Mouse (Mus musculus) midbrain, embryonic 13.5 days (tissue): ENCODE results near the gene Acox2. TPM values are rescaled to one million over a fixed set of nuclear protein-coding genes. Genes with fewer than 3 reads are reported as not detected.
"Not testable (repeated sequence)": the region's sequence is repeated elsewhere in the genome, so short reads cannot be mapped to it uniquely, and the experiment has no call there.

Experiments
- ATAC-seq: fragments of 200-750 bp; cut with Nextera tagmentation; 2 replicates; pipeline ENCODE4 v1.8.0; 2017; ENCODE audit warnings: mild to moderate bottlenecking, moderate TSS enrichment, moderate library complexity
- H3K27ac ChIP-seq: fragments of 300-500 bp; sonication (generic); 2 replicates; pipeline ENCODE4 v1.5.1; 2015; ENCODE audit warnings: inconsistent platforms, mild to moderate bottlenecking, moderate library complexity
- H3K27me3 ChIP-seq: fragments of 300-500 bp; sonication (generic); 2 replicates; pipeline ENCODE4 v1.6.1; 2015; ENCODE audit warnings: mild to moderate bottlenecking, inconsistent platforms
- H3K36me3 ChIP-seq: fragments of 300-500 bp; sonication (generic); 2 replicates; pipeline ENCODE4 v1.6.1; 2015; ENCODE audit warnings: mild to moderate bottlenecking, inconsistent platforms
- H3K4me1 ChIP-seq: fragments of 300-500 bp; sonication (generic); replicated peaks from 2 replicates; pipeline ENCODE4 v1.6.1; 2015; ENCODE audit warnings: inconsistent platforms
- H3K4me2 ChIP-seq: fragments of 300-500 bp; sonication (generic); replicated peaks from 2 replicates; pipeline ENCODE4 v1.6.1; 2015; ENCODE audit warnings: moderate library complexity, mild to moderate bottlenecking, inconsistent platforms
- H3K4me3 ChIP-seq: fragments of 300-500 bp; sonication (generic); replicated peaks from 2 replicates; pipeline ENCODE4 v1.5.1; 2015; ENCODE audit warnings: mild to moderate bottlenecking, inconsistent platforms
- H3K9ac ChIP-seq: fragments of 300-500 bp; sonication (generic); replicated peaks from 2 replicates; pipeline ENCODE4 v1.6.1; 2015; ENCODE audit warnings: mild to moderate bottlenecking, inconsistent platforms
- H3K9me3 ChIP-seq: fragments of 300-500 bp; sonication (generic); 2 replicates; pipeline ENCODE4 v1.6.1; 2016; ENCODE audit warnings: mild to moderate bottlenecking, inconsistent platforms
- WGBS: fragments of 180-500 bp; shearing (Covaris S2); methylation state at CpG from one replicate; pipeline ENCODE4 v1.1.7; 2015; 5-methylcytosine and 5-hydroxymethylcytosine counted together
- polyA plus RNA-seq: library from polyadenylated mRNA; unstranded; fragments of >200 nt; fragmentation: Nextera tagmentation; extraction: Ambion mirVana; gene quantifications from 2 replicates; pipeline ENCODE4 v1.2.1, GENCODE M21; 2015

Acox2 gene
- not detected in 2 replicates for polyA plus RNA-seq

GRCm38 (mm10) chr14:8259166-8259565 lies at the start of gene Acox2:
Gene Acox2 (minus strand): TSS chr14:8259353.
- Histone ChIP-seq H3K27ac (no peak within 1 kb of the TSS), H3K4me1 (no peaks in the 10 kb centered on the region), H3K4me2 (no peak within 1 kb of the TSS), H3K9me3 (no peaks in the 10 kb centered on the region), H3K9ac (no peak within 1 kb of the TSS), H3K4me3 (no peak within 1 kb of the TSS), H3K36me3 (no peaks in the 10 kb centered on the region), H3K27me3 (no peaks in the 10 kb centered on the region)
- WGBS, result 73% methylated on average over 3 of the region's 3 CpGs
- ATAC-seq, result no peak

DNA sequence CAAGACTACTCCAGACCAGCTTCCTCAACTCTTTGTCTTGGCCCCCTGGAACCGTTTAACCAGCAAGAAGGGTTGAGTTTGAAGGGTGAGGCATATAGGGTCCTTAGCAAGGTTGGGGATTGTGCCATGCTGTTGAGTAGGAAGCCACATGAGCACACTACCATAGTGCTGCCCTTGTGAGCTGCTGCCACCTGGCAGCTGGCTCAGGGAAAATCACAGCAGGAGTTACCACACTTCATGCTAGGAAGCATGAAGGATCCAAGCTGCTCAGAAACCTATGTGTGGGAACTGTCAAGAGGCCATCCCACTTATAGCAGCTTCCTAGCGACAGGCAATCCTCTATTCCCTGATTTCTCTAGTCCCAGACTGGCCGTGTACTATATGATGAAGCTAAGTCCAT lies 49.5 kb upstream of the Acox2 start:
- no peak overlapping the region for H3K4me3 ChIP-seq
- 71% methylated on average over 3 of the region's 3 CpGs for WGBS
- H3K4me1 ChIP-seq, result peaks cover 10% of the 10 kb centered on the region
- no peak for ATAC-seq
- no peaks in the 10 kb centered on the region for H3K36me3 ChIP-seq
- H3K9ac ChIP-seq, result no peak overlapping the region
- H3K27me3 ChIP-seq, result 0 out of 2 replicates have a peak, but pooled peaks cover 8% of the 10 kb centered on the region
- no peak overlapping the region for H3K27ac ChIP-seq
- no peaks in the 10 kb centered on the region for H3K9me3 ChIP-seq
- H3K4me2 ChIP-seq, result no peak overlapping the region

GRCm38 (mm10) chr14:8306884-8307283 lies 47.7 kb upstream of the Acox2 start:
- 0 out of 2 replicates have a peak, but pooled peaks cover 8% of the 10 kb centered on the region for H3K27me3 ChIP-seq
- H3K4me1 ChIP-seq, result peaks cover 10% of the 10 kb centered on the region
- H3K9me3 ChIP-seq, result no peaks in the 10 kb centered on the region
- H3K27ac ChIP-seq, result no peak overlapping the region
- H3K9ac ChIP-seq, result no peak overlapping the region
- ATAC-seq, result no peak
- H3K4me3 ChIP-seq, result no peak overlapping the region
- WGBS, result 86% methylated on average over 6 of the region's 6 CpGs
- no peak overlapping the region for H3K4me2 ChIP-seq
- H3K36me3 ChIP-seq, result no peaks in the 10 kb centered on the region

DNA sequence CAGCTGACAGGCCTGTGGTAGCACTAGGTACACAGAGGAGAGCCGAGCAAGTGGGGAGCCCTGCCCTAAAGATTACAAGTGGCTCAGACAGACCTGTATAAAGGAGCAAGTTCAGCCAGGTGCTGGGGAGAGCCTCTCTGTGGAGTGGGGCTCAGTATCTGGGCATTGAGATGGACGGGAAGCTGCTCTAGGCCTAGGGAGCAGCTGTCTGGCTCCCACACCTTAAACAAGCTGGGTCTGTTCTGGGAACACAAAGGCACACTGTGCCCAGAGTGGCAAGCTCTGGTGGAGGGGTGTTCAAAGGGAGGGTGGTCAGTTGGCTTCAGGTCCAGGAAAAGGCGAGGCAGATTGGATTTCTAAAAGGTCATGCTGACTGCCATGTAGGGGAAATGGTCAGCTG lies 45.9 kb upstream of the Acox2 start:
- ATAC-seq, result no peak
- 74% methylated on average over 3 of the region's 3 CpGs for WGBS

GRCm38 (mm10) chr14:8304082-8304481 lies 44.9 kb upstream of the Acox2 start:
- Histone ChIP-seq H3K9ac (no peak overlapping the region), H3K4me2 (no peak overlapping the region), H3K4me1 (0 out of 2 replicates have a peak, but pooled peaks cover under 1% of the 10 kb centered on the region), H3K9me3 (no peaks in the 10 kb centered on the region), H3K27ac (no peak overlapping the region), H3K4me3 (no peak overlapping the region), H3K36me3 (no peaks in the 10 kb centered on the region), H3K27me3 (0 out of 2 replicates have a peak, but pooled peaks cover 4% of the 10 kb centered on the region)
- no peak for ATAC-seq

More for the DNA sequence above, 45.9 kb upstream of the Acox2 start:
- Histone ChIP-seq H3K36me3 (no peaks in the 10 kb centered on the region), H3K4me1 (peaks cover 10% of the 10 kb centered on the region), H3K27ac (no peak overlapping the region), H3K4me3 (no peak overlapping the region), H3K9ac (no peak overlapping the region), H3K27me3 (0 out of 2 replicates have a peak, but pooled peaks cover 4% of the 10 kb centered on the region), H3K9me3 (no peaks in the 10 kb centered on the region), H3K4me2 (no peak overlapping the region)

- Histone ChIP-seq H3K4me3 (no peak overlapping the region), H3K4me2 (no peak overlapping the region), H3K4me1 (no peaks in the 10 kb centered on the region), H3K27me3 (0 out of 2 replicates have a peak, but pooled peaks cover 4% of the 10 kb centered on the region), H3K36me3 (no peaks in the 10 kb centered on the region), H3K9me3 (no peaks in the 10 kb centered on the region), H3K27ac (no peak overlapping the region), H3K9ac (no peak overlapping the region)
- no peak for ATAC-seq
- 30% methylated on average over 10 of the region's 10 CpGs for WGBS
Measured at GRCm38 (mm10) chr14:8302687-8303086, 43.5 kb upstream of the Acox2 start.

DNA sequence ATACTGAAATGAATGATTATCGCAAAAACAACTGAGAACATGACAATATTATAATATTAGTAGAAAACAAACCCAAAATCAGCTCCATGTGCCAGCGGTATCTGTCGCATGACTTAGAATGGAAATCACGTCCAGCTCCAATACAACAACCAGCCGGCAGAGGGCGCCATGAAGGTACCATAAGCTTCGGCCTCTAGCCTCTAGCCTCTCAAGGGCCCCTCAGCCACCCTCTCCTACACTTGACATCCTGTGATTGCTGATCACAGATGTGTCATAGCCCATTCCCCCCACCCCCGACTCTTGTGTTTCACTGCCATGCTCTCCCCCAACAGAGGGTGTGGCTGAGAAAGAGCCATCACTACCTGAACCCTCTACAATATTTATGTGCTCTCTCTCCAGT lies 41.1 kb upstream of the Acox2 start:
- Histone ChIP-seq H3K4me2 (no peak overlapping the region), H3K27ac (no peak overlapping the region), H3K27me3 (no peaks in the 10 kb centered on the region), H3K36me3 (no peaks in the 10 kb centered on the region), H3K9ac (no peak overlapping the region), H3K4me1 (no peaks in the 10 kb centered on the region), H3K9me3 (no peaks in the 10 kb centered on the region), H3K4me3 (no peak overlapping the region)
- 30% methylated on average over 8 of the region's 8 CpGs for WGBS
- 0 out of 2 replicates have a peak, but pooled peaks have one; percentile 49 for ATAC-seq

- no peaks in the 10 kb centered on the region for H3K4me1 ChIP-seq
- no peaks in the 10 kb centered on the region for H3K9me3 ChIP-seq
- no peak overlapping the region for H3K4me3 ChIP-seq
- no peak overlapping the region for H3K9ac ChIP-seq
- 89% methylated on average over 5 of the region's 5 CpGs for WGBS
- no peak overlapping the region for H3K27ac ChIP-seq
- no peak overlapping the region for H3K4me2 ChIP-seq
- H3K27me3 ChIP-seq, result no peaks in the 10 kb centered on the region
- ATAC-seq, result no peak
- no peaks in the 10 kb centered on the region for H3K36me3 ChIP-seq
Measured at GRCm38 (mm10) chr14:8297889-8298293, 38.7 kb upstream of the Acox2 start.

GRCm38 (mm10) chr14:8294257-8294656 lies 35.1 kb upstream of the Acox2 start:
- Histone ChIP-seq H3K4me2 (no peak overlapping the region), H3K27ac (no peak overlapping the region), H3K9me3 (peaks cover 6% of the 10 kb centered on the region), H3K27me3 (no peaks in the 10 kb centered on the region), H3K9ac (no peak overlapping the region), H3K4me1 (no peaks in the 10 kb centered on the region), H3K4me3 (no peak overlapping the region), H3K36me3 (no peaks in the 10 kb centered on the region)
- 87% methylated on average over 1 of the region's 1 CpGs for WGBS
- no peak for ATAC-seq

GRCm38 (mm10) chr14:8286595-8286994 lies 27.4 kb upstream of the Acox2 start:
- not testable (repeated sequence) for H3K4me1 ChIP-seq
- ATAC-seq, result 0 out of 2 replicates have a peak, but pooled peaks have one; percentile 60

GRCm38 (mm10) chr14:8283784-8284183 lies 24.6 kb upstream of the Acox2 start:
- H3K4me3 ChIP-seq, result no peak overlapping the region
- no peak overlapping the region for H3K9ac ChIP-seq
- no peaks in the 10 kb centered on the region for H3K4me1 ChIP-seq
- no peaks in the 10 kb centered on the region for H3K36me3 ChIP-seq
- ATAC-seq, result no peak
- H3K27ac ChIP-seq, result no peak overlapping the region
- no peaks in the 10 kb centered on the region for H3K27me3 ChIP-seq
- H3K4me2 ChIP-seq, result no peak overlapping the region
- H3K9me3 ChIP-seq, result peaks cover 7% of the 10 kb centered on the region; the same call in 1 of the 2 replicates

More at GRCm38 (mm10) chr14:8286595-8286994, 27.4 kb upstream of the Acox2 start:
- 83% methylated on average over 5 of the region's 5 CpGs for WGBS
- H3K36me3 ChIP-seq, H3K9me3 ChIP-seq, H3K4me3 ChIP-seq, H3K4me2 ChIP-seq, H3K27ac ChIP-seq, H3K9ac ChIP-seq, H3K27me3 ChIP-seq: not testable (repeated sequence)

- not testable (repeated sequence) for H3K4me1 ChIP-seq, H3K27me3 ChIP-seq, H3K36me3 ChIP-seq, H3K4me3 ChIP-seq, H3K9ac ChIP-seq, H3K4me2 ChIP-seq, H3K27ac ChIP-seq, H3K9me3 ChIP-seq, ATAC-seq
- WGBS, result 89% methylated on average over 8 of the region's 8 CpGs
Measured at GRCm38 (mm10) chr14:8271281-8271680, 12.1 kb upstream of the Acox2 start.

- 95% methylated on average over 1 of the region's 1 CpGs for WGBS
Measured at GRCm38 (mm10) chr14:8264378-8264777, 5.2 kb upstream of the Acox2 start.

More at GRCm38 (mm10) chr14:8264378-8264777, 5.2 kb upstream of the Acox2 start:
- Histone ChIP-seq H3K4me3 (no peak overlapping the region), H3K9ac (no peak overlapping the region), H3K36me3 (no peaks in the 10 kb centered on the region), H3K27ac (no peak overlapping the region), H3K4me1 (no peaks in the 10 kb centered on the region), H3K27me3 (no peaks in the 10 kb centered on the region), H3K4me2 (no peak overlapping the region), H3K9me3 (no peaks in the 10 kb centered on the region)
- no peak for ATAC-seq
